Mouse (Mus musculus): ENCODE measurements around the gene Phtf1. TPM values are rescaled to one million over a fixed set of nuclear protein-coding genes. Genes with fewer than 3 reads are reported as not detected.

Gene Phtf1
- polyA plus RNA-seq, 1 experiment, result 21.8 TPM

DNA sequence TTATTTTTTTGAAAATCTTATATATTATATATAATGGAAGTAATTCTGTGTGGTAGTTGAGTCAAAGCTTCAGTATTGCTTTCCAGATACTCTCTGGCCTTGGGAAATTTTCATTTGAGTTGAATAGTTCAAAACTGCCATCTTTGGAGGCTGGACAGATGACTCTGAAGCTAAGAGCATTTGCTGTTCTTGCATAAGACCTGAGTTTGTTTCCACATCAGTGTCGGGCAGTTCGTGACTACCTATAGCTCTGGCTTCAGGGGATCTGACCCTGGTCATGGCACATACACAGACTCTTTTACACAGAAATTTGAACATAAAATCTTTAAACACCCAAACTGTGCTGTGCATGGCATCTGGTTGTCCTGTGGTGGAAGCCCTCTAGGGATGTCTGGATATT, 17.3 kb downstream of the Phtf1 start:
- no peaks in the 10 kb centered on the region for H3K27me3 ChIP-seq (ENCODE audit: control insufficient read depth, insufficient read depth, low read length, poor library complexity, severe bottlenecking)
- no peaks in the 10 kb centered on the region for H3K9me3 ChIP-seq (replicated peaks; ENCODE audit: control insufficient read depth, insufficient read depth, low read length, poor library complexity, severe bottlenecking)
- TF ChIP-seq POLR2A (IDR thresholded peaks at IDR 0.05; ENCODE audit: insufficient read depth, low read length) (no peak), EP300 (IDR thresholded peaks at IDR 0.05; ENCODE audit: insufficient read depth, low read depth, low read length) (no peak), CTCF (IDR thresholded peaks at IDR 0.05; ENCODE audit: low read depth, low read length) (no peak)
- no peak overlapping the region for H3K4me3 ChIP-seq (ENCODE audit: low read depth, low read length)
- no peak overlapping the region for H3K9ac ChIP-seq (ENCODE audit: low read depth, poor library complexity, severe bottlenecking)
- H3K27ac ChIP-seq (ENCODE audit: insufficient read depth, low read length), result no peak overlapping the region
- H3K36me3 ChIP-seq (ENCODE audit: control insufficient read depth, insufficient read depth, low read length, poor library complexity, severe bottlenecking), result no peaks in the 10 kb centered on the region
- H3K4me1 ChIP-seq (ENCODE audit: control insufficient read depth, insufficient read depth, low read length), result no peaks in the 10 kb centered on the region

DNA sequence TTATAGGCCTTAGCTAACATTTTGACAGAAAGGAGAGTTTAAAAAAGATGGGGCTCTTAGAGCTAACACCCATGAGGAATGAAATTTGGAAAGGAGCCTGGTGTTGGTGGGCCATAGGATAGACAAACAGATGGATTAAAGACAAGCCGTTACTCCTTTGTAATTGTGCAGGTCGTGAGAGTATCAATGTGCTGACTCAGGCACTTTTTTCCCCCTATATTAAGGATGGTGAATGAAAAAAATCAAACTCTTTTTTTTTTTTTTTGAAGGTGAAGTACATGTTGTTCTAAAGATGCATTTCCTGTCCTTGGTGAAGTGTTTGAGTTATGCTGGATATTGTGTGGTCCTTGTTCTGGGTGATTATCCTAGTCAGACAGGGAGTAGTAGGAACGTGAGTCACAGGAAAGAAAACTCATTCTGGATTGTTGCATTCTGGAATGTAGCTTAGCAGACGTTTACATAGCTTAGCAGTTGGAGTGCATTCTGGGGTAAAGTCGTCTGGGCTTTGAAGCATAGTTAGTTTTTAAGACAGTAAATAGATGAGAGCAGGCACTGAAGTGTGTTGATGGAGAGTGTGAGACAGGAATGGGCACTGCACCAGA, 20.0 kb downstream of the Phtf1 start:
- no peak for TF ChIP-seq POLR2A (IDR thresholded peaks at IDR 0.05; ENCODE audit: insufficient read depth, low read length)
- TF ChIP-seq CTCF (IDR thresholded peaks at IDR 0.05; ENCODE audit: low read depth, low read length), result no peak
- TF ChIP-seq EP300 (IDR thresholded peaks at IDR 0.05; ENCODE audit: insufficient read depth, low read depth, low read length), result no peak
- Histone ChIP-seq H3K27ac (ENCODE audit: insufficient read depth, low read length) (no peak overlapping the region), H3K4me3 (ENCODE audit: low read depth, low read length) (no peak overlapping the region), H3K9ac (ENCODE audit: low read depth, poor library complexity, severe bottlenecking) (no peak overlapping the region), H3K27me3 (ENCODE audit: control insufficient read depth, insufficient read depth, low read length, poor library complexity, severe bottlenecking) (no peaks in the 10 kb centered on the region), H3K9me3 (replicated peaks; ENCODE audit: control insufficient read depth, insufficient read depth, low read length, poor library complexity, severe bottlenecking) (no peaks in the 10 kb centered on the region), H3K4me1 (ENCODE audit: control insufficient read depth, insufficient read depth, low read length) (no peaks in the 10 kb centered on the region), H3K36me3 (ENCODE audit: control insufficient read depth, insufficient read depth, low read length, poor library complexity, severe bottlenecking) (no peaks in the 10 kb centered on the region)

DNA sequence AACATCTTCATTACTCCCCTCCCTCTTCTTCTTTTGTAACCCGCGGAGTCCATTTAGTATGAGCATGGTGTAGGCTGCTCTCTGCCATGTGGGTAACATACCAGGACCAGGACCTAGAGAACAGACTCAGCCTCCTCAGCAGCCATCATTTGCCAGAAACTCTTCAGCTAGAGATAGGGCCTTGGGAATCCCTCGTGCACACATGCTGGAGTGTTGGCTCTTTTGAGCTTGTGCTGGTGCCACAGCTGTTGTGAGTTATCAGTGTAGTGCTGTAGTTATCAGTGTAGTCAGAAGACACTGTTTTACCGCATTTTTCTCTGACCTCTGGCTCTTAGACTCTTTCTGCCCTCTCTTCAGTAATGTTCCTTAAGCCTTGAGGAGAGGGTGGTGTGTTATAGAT, 21.4 kb downstream of the Phtf1 start:
- Histone ChIP-seq H3K27ac (ENCODE audit: insufficient read depth, low read length) (no peak overlapping the region), H3K4me1 (ENCODE audit: control insufficient read depth, insufficient read depth, low read length) (no peaks in the 10 kb centered on the region), H3K9me3 (replicated peaks; ENCODE audit: control insufficient read depth, insufficient read depth, low read length, poor library complexity, severe bottlenecking) (no peaks in the 10 kb centered on the region), H3K36me3 (ENCODE audit: control insufficient read depth, insufficient read depth, low read length, poor library complexity, severe bottlenecking) (0 out of 2 replicates have a peak, but pooled peaks cover 2% of the 10 kb centered on the region), H3K4me3 (ENCODE audit: low read depth, low read length) (no peak overlapping the region), H3K9ac (ENCODE audit: low read depth, poor library complexity, severe bottlenecking) (no peak overlapping the region), H3K27me3 (ENCODE audit: control insufficient read depth, insufficient read depth, low read length, poor library complexity, severe bottlenecking) (no peaks in the 10 kb centered on the region)
- TF ChIP-seq EP300 (IDR thresholded peaks at IDR 0.05; ENCODE audit: insufficient read depth, low read depth, low read length) (no peak), POLR2A (IDR thresholded peaks at IDR 0.05; ENCODE audit: insufficient read depth, low read length) (no peak), CTCF (IDR thresholded peaks at IDR 0.05; ENCODE audit: low read depth, low read length) (no peak)

DNA sequence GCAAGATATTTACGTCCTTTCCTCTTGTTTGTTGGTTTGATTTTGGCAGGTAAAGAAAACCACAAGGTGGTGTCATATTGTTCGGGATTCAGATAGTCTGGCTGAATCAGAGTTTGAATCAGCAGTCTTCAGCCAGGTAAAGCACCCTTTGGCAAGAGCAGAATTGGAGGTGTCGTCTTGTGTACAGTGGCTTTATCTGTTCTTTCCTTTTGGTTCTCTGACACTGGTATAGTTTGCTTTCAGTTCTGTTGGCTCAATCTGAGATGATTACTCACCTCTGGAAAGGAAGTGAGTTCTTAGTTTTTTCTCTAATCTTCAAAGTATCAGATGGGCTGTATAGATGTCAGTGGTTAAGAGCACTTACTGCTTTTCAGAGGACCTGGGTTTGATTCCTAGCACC, 23.4 kb downstream of the Phtf1 start:
- H3K4me3 ChIP-seq (ENCODE audit: low read depth, low read length), result no peak overlapping the region
- no peak overlapping the region for H3K9ac ChIP-seq (ENCODE audit: low read depth, poor library complexity, severe bottlenecking)
- no peaks in the 10 kb centered on the region for H3K27me3 ChIP-seq (ENCODE audit: control insufficient read depth, insufficient read depth, low read length, poor library complexity, severe bottlenecking)
- H3K36me3 ChIP-seq (ENCODE audit: control insufficient read depth, insufficient read depth, low read length, poor library complexity, severe bottlenecking), result 0 out of 2 replicates have a peak, but pooled peaks cover 2% of the 10 kb centered on the region
- no peak for TF ChIP-seq EP300 (IDR thresholded peaks at IDR 0.05; ENCODE audit: insufficient read depth, low read depth, low read length)
- TF ChIP-seq POLR2A (IDR thresholded peaks at IDR 0.05; ENCODE audit: insufficient read depth, low read length), result no peak
- H3K9me3 ChIP-seq (replicated peaks; ENCODE audit: control insufficient read depth, insufficient read depth, low read length, poor library complexity, severe bottlenecking), result no peaks in the 10 kb centered on the region
- no peak overlapping the region for H3K27ac ChIP-seq (ENCODE audit: insufficient read depth, low read length)
- H3K4me1 ChIP-seq (ENCODE audit: control insufficient read depth, insufficient read depth, low read length), result no peaks in the 10 kb centered on the region

DNA sequence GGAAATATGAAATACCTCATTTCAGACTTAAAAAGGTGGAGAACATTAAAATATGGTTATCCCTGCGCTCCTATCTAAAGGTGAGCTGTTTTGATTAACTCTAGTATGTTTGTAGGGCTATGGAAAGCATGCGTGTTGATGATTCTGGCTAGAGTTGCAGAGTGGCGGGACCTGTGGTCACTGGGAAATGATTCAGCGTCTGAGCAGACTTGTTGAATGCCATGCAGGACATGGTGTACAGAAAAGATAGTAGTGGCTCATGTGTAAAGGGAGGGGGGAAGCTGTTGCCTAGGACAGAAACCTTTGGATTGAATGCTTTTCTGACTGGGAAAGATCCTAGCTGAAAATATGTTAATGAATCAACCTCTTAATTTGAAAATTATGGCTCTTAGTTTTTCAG, 30.8 kb downstream of the Phtf1 start:
- Histone ChIP-seq H3K27me3 (ENCODE audit: control insufficient read depth, insufficient read depth, low read length, poor library complexity, severe bottlenecking) (no peaks in the 10 kb centered on the region), H3K4me3 (ENCODE audit: low read depth, low read length) (no peak overlapping the region), H3K9me3 (replicated peaks; ENCODE audit: control insufficient read depth, insufficient read depth, low read length, poor library complexity, severe bottlenecking) (no peaks in the 10 kb centered on the region), H3K36me3 (ENCODE audit: control insufficient read depth, insufficient read depth, low read length, poor library complexity, severe bottlenecking) (no peaks in the 10 kb centered on the region), H3K27ac (ENCODE audit: insufficient read depth, low read length) (no peak overlapping the region), H3K4me1 (ENCODE audit: control insufficient read depth, insufficient read depth, low read length) (no peaks in the 10 kb centered on the region), H3K9ac (ENCODE audit: low read depth, poor library complexity, severe bottlenecking) (no peak overlapping the region)
- TF ChIP-seq EP300 (IDR thresholded peaks at IDR 0.05; ENCODE audit: insufficient read depth, low read depth, low read length) (no peak), CTCF (IDR thresholded peaks at IDR 0.05; ENCODE audit: low read depth, low read length) (no peak), POLR2A (IDR thresholded peaks at IDR 0.05; ENCODE audit: insufficient read depth, low read length) (no peak)

DNA sequence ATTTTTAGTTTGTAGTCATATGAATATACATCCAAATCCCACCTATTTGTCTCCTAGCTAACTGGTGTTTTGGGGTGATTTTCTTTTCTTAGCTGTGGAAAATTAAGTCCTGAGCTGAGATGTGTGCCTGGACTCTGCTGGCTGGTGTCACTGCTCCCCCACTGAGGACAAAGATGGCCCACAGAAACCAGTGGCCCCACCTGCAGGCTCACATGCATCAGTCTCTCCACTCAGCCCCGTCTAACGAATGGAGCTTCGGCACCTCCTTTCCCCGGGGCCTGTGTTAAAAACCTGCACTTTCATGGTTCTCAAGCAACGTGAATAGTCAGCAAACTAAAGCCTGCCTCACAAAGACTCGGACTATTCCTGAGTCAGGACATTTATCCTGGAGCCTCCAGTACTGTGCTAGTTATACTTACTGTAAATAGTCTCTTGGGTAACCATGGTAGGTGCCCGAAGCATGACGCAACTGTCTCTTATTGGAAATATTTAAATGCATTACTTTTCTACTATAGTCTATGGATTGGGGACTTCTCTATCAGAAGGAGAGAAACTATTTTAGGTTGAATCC, 39.1 kb downstream of the Phtf1 start:
- no peak for TF ChIP-seq EP300 (IDR thresholded peaks at IDR 0.05; ENCODE audit: insufficient read depth, low read depth, low read length)
- TF ChIP-seq POLR2A (IDR thresholded peaks at IDR 0.05; ENCODE audit: insufficient read depth, low read length), result no peak
- no peak for TF ChIP-seq CTCF (IDR thresholded peaks at IDR 0.05; ENCODE audit: low read depth, low read length)
- no peaks in the 10 kb centered on the region for H3K9me3 ChIP-seq (replicated peaks; ENCODE audit: control insufficient read depth, insufficient read depth, low read length, poor library complexity, severe bottlenecking)
- no peak overlapping the region for H3K27ac ChIP-seq (ENCODE audit: insufficient read depth, low read length)
- no peaks in the 10 kb centered on the region for H3K4me1 ChIP-seq (ENCODE audit: control insufficient read depth, insufficient read depth, low read length)
- no peak overlapping the region for H3K9ac ChIP-seq (ENCODE audit: low read depth, poor library complexity, severe bottlenecking)
- H3K4me3 ChIP-seq (ENCODE audit: low read depth, low read length), result no peak overlapping the region
- peaks cover 3% of the 10 kb centered on the region; the same call in 1 of the 2 replicates for H3K36me3 ChIP-seq (ENCODE audit: control insufficient read depth, insufficient read depth, low read length, poor library complexity, severe bottlenecking)
- no peaks in the 10 kb centered on the region for H3K27me3 ChIP-seq (ENCODE audit: control insufficient read depth, insufficient read depth, low read length, poor library complexity, severe bottlenecking)
